Mouse (Mus musculus) brain, embryonic 14.5 days (tissue): Measurements from ENCODE around the gene Rhpn2.

Experiments
- CTCF ChIP-seq: fragments of 200-500 bp; IDR thresholded peaks from 2 replicates; pipeline ENCODE4 v1.5.1; 2012; ENCODE audit warnings: inconsistent platforms, mild to moderate bottlenecking, moderate library complexity, borderline replicate concordance; ENCODE audit not compliant: insufficient read depth, insufficient read length; ENCODE audit errors: extremely low read depth
- POLR2A ChIP-seq: fragments of 200-500 bp; IDR thresholded peaks from 2 replicates; pipeline ENCODE4 v1.6.1; 2012; ENCODE audit warnings: mild to moderate bottlenecking, inconsistent platforms, borderline replicate concordance; ENCODE audit not compliant: poor library complexity, insufficient read depth, insufficient read length, severe bottlenecking; ENCODE audit errors: extremely low read depth

DNA sequence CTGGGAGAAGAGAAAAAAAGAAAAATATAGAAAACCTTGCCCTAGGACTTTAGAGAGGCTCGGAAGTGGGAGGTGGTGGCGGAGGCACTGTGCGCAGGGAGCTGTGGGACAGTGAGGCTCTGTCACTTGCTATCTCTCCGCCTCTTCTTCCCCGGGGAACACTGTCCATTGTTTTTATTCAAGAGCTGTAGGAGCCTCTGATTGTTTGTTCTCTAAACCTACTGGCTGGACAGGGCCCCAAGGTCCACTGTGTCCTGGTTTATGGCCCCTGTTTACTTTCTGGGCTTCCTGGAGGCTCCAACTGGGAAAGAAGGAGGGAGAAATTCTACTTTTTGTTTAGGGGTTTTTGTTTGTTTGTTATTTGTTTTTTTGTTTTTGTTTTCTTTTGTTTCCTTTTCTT lies 6.2 kb downstream of the Rhpn2 start:
- no peak for TF ChIP-seq CTCF
- TF ChIP-seq POLR2A, result no peak
